Mouse (Mus musculus) hindbrain, embryonic 10.5 days (tissue): ENCODE measurements around the gene Tmsb10. TPM values are rescaled to one million over a fixed set of nuclear protein-coding genes. Genes with fewer than 3 reads are reported as not detected.

Experiments used
- DNase-seq: peaks from one replicate; pipeline ENCODE4 v3.0.0-alpha.2; 2017; ENCODE audit warnings: low spot score
- H3K27ac ChIP-seq: fragments of 300-500 bp; sonication (generic); 2 replicates; pipeline ENCODE4 v1.5.1; 2016; ENCODE audit warnings: mild to moderate bottlenecking, moderate library complexity
- H3K27me3 ChIP-seq: fragments of 300-500 bp; sonication (generic); 2 replicates; pipeline ENCODE4 v1.6.1; 2016; ENCODE audit warnings: mild to moderate bottlenecking; ENCODE audit not compliant: poor library complexity, insufficient read depth, severe bottlenecking
- H3K36me3 ChIP-seq: fragments of 300-500 bp; sonication (generic); 2 replicates; pipeline ENCODE4 v1.6.1; 2016; ENCODE audit warnings: mild to moderate bottlenecking, moderate library complexity
- H3K4me1 ChIP-seq: fragments of 300-500 bp; sonication (generic); replicated peaks from 2 replicates; pipeline ENCODE4 v1.6.1; 2016; ENCODE audit warnings: mild to moderate bottlenecking
- H3K4me3 ChIP-seq: fragments of 300-500 bp; sonication (generic); 2 replicates; pipeline ENCODE4 v1.5.1; 2016; ENCODE audit warnings: mild to moderate bottlenecking, moderate library complexity
- H3K9me3 ChIP-seq: fragments of 300-500 bp; sonication (generic); 2 replicates; pipeline ENCODE4 v1.6.1; 2016; ENCODE audit warnings: mild to moderate bottlenecking, moderate library complexity
- WGBS: fragments of 180-500 bp; shearing (Covaris S2); methylation state at CpG from one replicate; pipeline ENCODE4 v1.1.7; 2016; 5-methylcytosine and 5-hydroxymethylcytosine counted together
- polyA plus RNA-seq: library from polyadenylated mRNA; unstranded; fragments of >200 nt; fragmentation: Nextera tagmentation; extraction: Ambion mirVana; gene quantifications from 2 replicates; pipeline ENCODE4 v1.2.1, GENCODE M21; 2016

The Tmsb10 gene
- polyA plus RNA-seq, 1 experiment from 2014 or later: 4,408 TPM

GRCm38 (mm10) chr6:72921081-72921480 lies 37.5 kb downstream of the Tmsb10 start:
- Histone ChIP-seq H3K9me3 (no peaks in the 10 kb centered on the region), H3K36me3 (no peaks in the 10 kb centered on the region), H3K27me3 (no peaks in the 10 kb centered on the region), H3K27ac (no peak overlapping the region), H3K4me1 (no peaks in the 10 kb centered on the region), H3K4me3 (no peak overlapping the region)
- 87% methylated on average over 3 of the region's 3 CpGs for WGBS
- DNase-seq: no peak

DNA sequence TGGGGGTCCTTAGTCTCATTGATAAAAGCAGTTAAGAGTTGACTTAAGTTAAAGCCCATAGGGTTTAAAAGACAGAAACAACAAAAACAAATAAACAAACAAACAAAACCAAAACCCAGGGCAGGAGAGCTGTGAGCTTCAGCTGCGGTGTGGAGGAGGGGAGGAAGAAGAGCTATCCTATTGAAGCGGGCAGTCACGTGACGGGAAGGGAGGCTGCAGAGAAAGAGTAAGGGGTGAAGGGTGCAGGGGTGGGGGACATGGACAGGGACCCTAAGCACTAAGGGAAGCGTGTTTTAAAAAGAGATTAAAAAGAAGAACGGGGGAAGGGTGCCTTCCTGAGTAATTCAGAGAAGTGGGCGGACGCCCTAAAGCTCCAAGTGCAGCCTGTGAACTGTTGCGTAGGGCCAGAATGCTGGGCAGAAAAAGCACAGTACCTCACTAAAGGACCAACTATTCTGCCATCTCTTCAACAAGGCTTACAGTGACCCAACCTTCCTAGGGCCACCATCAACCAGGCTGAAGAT lies 40.0 kb downstream of the Tmsb10 start:
- H3K27ac ChIP-seq: no peak overlapping the region
- H3K9me3 ChIP-seq: no peaks in the 10 kb centered on the region
- WGBS: 64% methylated on average over 9 of the region's 9 CpGs
- DNase-seq: no peak
- no peaks in the 10 kb centered on the region for H3K27me3 ChIP-seq
- H3K36me3 ChIP-seq: no peaks in the 10 kb centered on the region
- no peaks in the 10 kb centered on the region for H3K4me1 ChIP-seq
- no peak overlapping the region for H3K4me3 ChIP-seq

- no peaks in the 10 kb centered on the region for H3K27me3 ChIP-seq
- no peak overlapping the region for H3K4me3 ChIP-seq
- no peaks in the 10 kb centered on the region for H3K9me3 ChIP-seq
- WGBS: 83% methylated on average over 7 of the region's 7 CpGs
- no peaks in the 10 kb centered on the region for H3K36me3 ChIP-seq
- no peak for DNase-seq
- H3K27ac ChIP-seq: no peak overlapping the region
- H3K4me1 ChIP-seq: no peaks in the 10 kb centered on the region
Measured at GRCm38 (mm10) chr6:72916330-72916729, 42.2 kb downstream of the Tmsb10 start.

- Histone ChIP-seq H3K4me1 (no peaks in the 10 kb centered on the region), H3K27ac (no peak overlapping the region), H3K4me3 (no peak overlapping the region), H3K9me3 (no peaks in the 10 kb centered on the region), H3K27me3 (no peaks in the 10 kb centered on the region), H3K36me3 (no peaks in the 10 kb centered on the region)
- DNase-seq: no peak
- 87% methylated on average over 6 of the region's 6 CpGs for WGBS
Measured at GRCm38 (mm10) chr6:72914087-72914749, 44.3 kb downstream of the Tmsb10 start.

DNA sequence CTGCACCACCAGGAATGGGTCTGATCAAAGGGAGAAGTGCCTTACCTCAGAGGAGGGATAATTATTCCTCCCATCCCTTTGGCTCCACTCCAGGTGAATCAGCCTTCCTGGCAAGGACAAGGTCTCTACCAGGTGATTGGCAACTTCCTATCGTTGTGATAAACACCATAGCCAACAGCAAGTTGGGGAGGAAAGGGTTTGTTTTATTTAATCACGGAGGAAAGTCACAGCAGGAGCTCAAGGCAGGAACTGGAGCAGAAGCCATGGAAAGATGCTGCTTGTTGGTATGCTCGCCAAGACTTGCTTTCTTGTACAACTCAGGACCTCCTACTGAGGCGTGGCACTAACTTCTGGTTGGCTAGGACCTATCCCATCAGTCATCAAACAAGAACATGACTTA lies 47.3 kb downstream of the Tmsb10 start:
- WGBS: 63% methylated on average over 4 of the region's 4 CpGs
- DNase-seq: no peak

More for the DNA sequence above, 47.3 kb downstream of the Tmsb10 start:
- no peak overlapping the region for H3K4me3 ChIP-seq
- no peak overlapping the region for H3K27ac ChIP-seq
- H3K36me3 ChIP-seq: no peaks in the 10 kb centered on the region
- H3K27me3 ChIP-seq: no peaks in the 10 kb centered on the region
- H3K4me1 ChIP-seq: no peaks in the 10 kb centered on the region
- no peaks in the 10 kb centered on the region for H3K9me3 ChIP-seq

Other genes starting within 250 kb of the Tmsb10 start
- 23.7 and 25.1 TPM in 2 replicates for gene Tcf7l1, start 169.5 kb downstream of the Tmsb10 start, polyA plus RNA-seq
- gene Kcmf1, start 58.8 kb downstream of the Tmsb10 start, polyA plus RNA-seq: 24.2 and 28.7 TPM in 2 replicates